Mouse (Mus musculus) hindbrain, embryonic 15.5 days (tissue): ENCODE results near the gene Adamts6. TPM values are rescaled to one million over a fixed set of nuclear protein-coding genes. Genes with fewer than 3 reads are reported as not detected.

Experiments
- ATAC-seq: fragments of 200-750 bp; cut with Nextera tagmentation; 2 replicates; pipeline ENCODE4 v1.8.0; 2017; ENCODE audit warnings: low read depth, moderate number of reproducible peaks, moderate TSS enrichment; ENCODE audit not compliant: low FRiP score
- H3K27ac ChIP-seq: fragments of 300-500 bp; sonication (generic); replicated peaks from 2 replicates; pipeline ENCODE4 v1.5.1; 2015; ENCODE audit warnings: mild to moderate bottlenecking, inconsistent platforms
- H3K27me3 ChIP-seq: fragments of 300-500 bp; sonication (generic); 2 replicates; pipeline ENCODE4 v1.6.1; 2015; ENCODE audit warnings: control low read depth, inconsistent platforms
- H3K36me3 ChIP-seq: fragments of 300-500 bp; sonication (generic); 2 replicates; pipeline ENCODE4 v1.6.1; 2015; ENCODE audit warnings: control low read depth, inconsistent platforms
- H3K4me1 ChIP-seq: fragments of 300-500 bp; sonication (generic); replicated peaks from 2 replicates; pipeline ENCODE4 v1.6.1; 2015; ENCODE audit warnings: control low read depth, inconsistent platforms
- H3K4me2 ChIP-seq: fragments of 300-500 bp; sonication (generic); 2 replicates; pipeline ENCODE4 v1.6.1; 2015; ENCODE audit warnings: moderate library complexity, mild to moderate bottlenecking, inconsistent platforms
- H3K4me3 ChIP-seq: fragments of 300-500 bp; sonication (generic); 2 replicates; pipeline ENCODE4 v1.5.1; 2015; ENCODE audit warnings: mild to moderate bottlenecking, inconsistent platforms
- H3K9ac ChIP-seq: fragments of 300-500 bp; sonication (generic); 2 replicates; pipeline ENCODE4 v1.6.1; 2015; ENCODE audit warnings: inconsistent platforms
- H3K9me3 ChIP-seq: fragments of 300-500 bp; sonication (generic); 2 replicates; pipeline ENCODE4 v1.6.1; 2016; ENCODE audit warnings: control low read depth, inconsistent platforms
- WGBS: fragments of 180-500 bp; shearing (Covaris S2); methylation state at CpG from one replicate; pipeline ENCODE4 v1.1.7; 2015; 5-methylcytosine and 5-hydroxymethylcytosine counted together
- polyA plus RNA-seq: library from polyadenylated mRNA; unstranded; fragments of >200 nt; fragmentation: Nextera tagmentation; extraction: Ambion mirVana; gene quantifications from 2 replicates; pipeline ENCODE4 v1.2.1, GENCODE M21; 2015

The Adamts6 gene
- polyA plus RNA-seq: 1.2 and 1.8 TPM in 2 replicates

DNA sequence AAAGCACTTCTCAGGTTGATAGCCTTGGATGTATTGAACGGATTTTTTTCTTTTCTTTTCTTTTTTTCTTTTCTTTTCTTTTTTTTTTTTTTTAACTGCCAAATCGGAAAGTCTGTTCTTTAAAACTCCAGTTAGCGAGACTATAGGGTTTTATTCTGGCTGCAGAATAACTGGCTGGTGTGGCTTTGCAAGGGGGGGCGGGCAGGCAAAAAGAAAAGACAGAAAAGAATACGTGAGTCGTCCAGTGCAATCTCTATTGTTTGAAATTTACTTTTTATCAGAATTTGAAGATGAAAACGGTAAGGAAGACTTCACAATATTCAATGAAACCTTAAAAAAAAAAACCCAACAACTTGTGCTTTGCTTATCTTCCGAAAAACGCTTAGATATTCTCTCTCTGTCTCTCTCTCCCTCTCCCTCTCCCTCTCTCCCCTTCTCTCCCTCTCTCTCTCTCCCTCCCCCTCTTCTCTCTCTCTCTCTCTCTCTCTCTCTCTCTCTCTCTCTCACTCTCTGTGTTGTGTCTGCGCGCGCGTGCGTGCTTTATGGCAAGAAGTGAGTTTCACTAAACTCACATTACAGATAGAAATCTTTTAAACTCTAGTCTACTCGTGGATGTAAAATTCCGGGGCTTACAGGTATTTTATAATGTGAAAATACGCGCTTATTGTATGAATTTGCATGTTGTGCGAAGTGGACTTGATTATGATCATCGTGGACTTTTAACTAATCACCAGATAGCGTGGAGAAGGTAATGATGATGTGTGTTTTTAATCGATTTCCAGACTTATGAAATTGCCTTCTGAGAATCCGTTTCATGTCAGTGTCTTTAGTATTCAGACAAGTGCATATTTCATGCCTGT is at the start of gene Adamts6:
Gene Adamts6 (plus strand): TSS at position 470 of the 860 bp plus-strand sequence.
- H3K36me3 ChIP-seq: no peaks in the 10 kb centered on the region
- WGBS: under 1% methylated on average over 23 of the region's 23 CpGs
- ATAC-seq: no peak

GRCm38 (mm10) chr13:104258997-104259396 is 28.6 kb upstream of the Adamts6 start:
- 94% methylated on average over 3 of the region's 3 CpGs for WGBS
- Histone ChIP-seq H3K9ac (no peak overlapping the region), H3K4me3 (no peak overlapping the region), H3K27me3 (no peaks in the 10 kb centered on the region), H3K9me3 (no peaks in the 10 kb centered on the region), H3K27ac (no peak overlapping the region), H3K4me2 (no peak overlapping the region), H3K36me3 (no peaks in the 10 kb centered on the region), H3K4me1 (no peaks in the 10 kb centered on the region)
- ATAC-seq: no peak

More for the DNA sequence above, at the start of gene Adamts6:
- Histone ChIP-seq H3K27ac (peak within 1 kb of the TSS; percentile 66), H3K9me3 (no peaks in the 10 kb centered on the region), H3K9ac (peak within 1 kb of the TSS; percentile 30; the same call in 1 of the 2 replicates), H3K27me3 (no peaks in the 10 kb centered on the region), H3K4me3 (peak within 1 kb of the TSS; percentile 41), H3K4me1 (peaks cover 23% of the 10 kb centered on the region), H3K4me2 (peak within 1 kb of the TSS; percentile 71)

DNA sequence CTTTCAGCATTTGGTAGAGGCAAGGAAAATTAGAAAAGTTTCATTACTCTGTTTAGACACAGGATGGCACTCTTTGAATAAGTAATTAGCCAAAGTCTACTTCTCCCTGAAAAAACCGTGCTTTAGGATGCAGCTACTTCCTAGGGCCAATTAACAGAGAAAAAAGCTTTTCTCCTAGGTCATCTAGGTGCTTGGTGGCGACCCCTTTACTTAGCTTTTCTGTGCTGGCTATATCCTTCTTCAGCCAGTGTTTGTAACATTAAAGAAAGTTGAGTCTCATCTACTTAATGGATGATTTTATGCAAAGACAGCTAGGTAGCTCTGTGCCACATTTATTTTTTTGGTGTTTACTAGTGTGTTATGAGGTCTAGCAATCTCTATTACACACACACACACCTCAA is 2.6 kb upstream of the Adamts6 start:
- Histone ChIP-seq H3K4me3 (no peak overlapping the region), H3K9me3 (no peaks in the 10 kb centered on the region), H3K9ac (no peak overlapping the region), H3K4me2 (peak overlapping the region; percentile 71), H3K36me3 (no peaks in the 10 kb centered on the region), H3K27me3 (no peaks in the 10 kb centered on the region), H3K4me1 (peaks cover 23% of the 10 kb centered on the region), H3K27ac (peak overlapping the region; percentile 66)
- 5% methylated on average over 2 of the region's 2 CpGs for WGBS
- peak; percentile 27; the same call in 1 of the 2 replicates for ATAC-seq

DNA sequence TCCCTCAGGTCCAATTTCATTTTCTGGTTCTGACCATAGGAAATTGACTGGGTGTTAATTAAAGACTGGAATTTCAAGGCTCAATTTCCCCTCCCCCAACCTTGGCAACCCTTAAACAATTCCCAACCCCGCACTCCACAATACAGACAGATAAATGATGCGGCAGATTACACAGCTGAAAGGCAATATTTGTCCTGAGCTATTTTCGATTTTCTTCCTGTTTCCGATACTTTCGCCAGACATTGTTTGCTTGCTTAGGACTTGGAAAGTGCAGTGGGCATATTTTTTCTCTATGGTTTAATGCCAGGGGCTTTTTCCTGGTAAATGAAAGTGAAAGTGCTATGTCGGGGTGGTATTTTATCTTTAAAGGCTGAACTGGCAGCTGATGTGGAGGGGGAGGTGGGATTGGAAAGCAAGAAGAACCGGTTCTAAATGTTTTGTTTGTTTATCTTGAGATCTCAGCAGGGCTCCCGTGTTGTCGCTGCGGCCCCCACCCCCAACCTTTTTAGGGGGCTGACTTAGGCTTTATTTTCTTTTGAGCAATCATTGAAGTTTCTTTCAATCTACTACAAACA is 1.8 kb upstream of the Adamts6 start:
- WGBS: under 1% methylated on average over 10 of the region's 10 CpGs
- H3K9me3 ChIP-seq: no peaks in the 10 kb centered on the region
- peak overlapping the region; percentile 66 for H3K27ac ChIP-seq
- H3K27me3 ChIP-seq: no peaks in the 10 kb centered on the region
- H3K4me1 ChIP-seq: peaks cover 23% of the 10 kb centered on the region
- peak overlapping the region; percentile 71 for H3K4me2 ChIP-seq
- no peak for ATAC-seq
- peak overlapping the region; percentile 41 for H3K4me3 ChIP-seq
- no peaks in the 10 kb centered on the region for H3K36me3 ChIP-seq
- H3K9ac ChIP-seq: peak overlapping the region; percentile 25

- Histone ChIP-seq H3K9ac (0 out of 2 replicates have a peak overlapping the region, but pooled peaks have one; percentile 29), H3K4me2 (peak overlapping the region; percentile 71), H3K9me3 (no peaks in the 10 kb centered on the region), H3K27ac (peak overlapping the region; percentile 66), H3K27me3 (no peaks in the 10 kb centered on the region), H3K4me1 (peaks cover 23% of the 10 kb centered on the region), H3K36me3 (no peaks in the 10 kb centered on the region), H3K4me3 (peak overlapping the region; percentile 41)
- 1% methylated on average over 4 of the region's 4 CpGs for WGBS
- ATAC-seq: no peak
These were observed 1.3 kb upstream of the Adamts6 start for GRCm38 (mm10) chr13:104286336-104286735.

DNA sequence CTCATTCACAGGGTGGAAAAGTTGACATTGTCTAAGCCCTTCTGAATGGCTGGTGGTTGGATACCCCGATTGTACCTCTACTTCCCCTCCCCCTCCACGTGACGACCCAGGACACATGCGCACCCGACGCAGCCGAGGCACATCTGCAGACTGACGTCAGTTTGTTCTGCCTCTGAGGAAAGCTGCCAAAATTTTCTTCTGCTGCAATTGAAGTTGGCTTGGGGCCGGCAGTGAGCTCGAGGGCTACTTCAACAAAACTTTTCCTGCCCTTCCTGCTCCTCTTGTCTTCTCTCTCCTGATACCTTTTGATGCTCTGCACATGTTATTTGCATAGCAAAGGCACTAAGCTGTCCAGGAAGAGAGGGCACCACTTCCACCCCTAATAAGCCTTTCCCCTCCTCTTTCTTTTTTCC is 732 bp upstream of the Adamts6 start:
- Histone ChIP-seq H3K27ac (peak overlapping the region; percentile 66), H3K4me2 (peak overlapping the region; percentile 71), H3K4me1 (peaks cover 23% of the 10 kb centered on the region), H3K4me3 (peak overlapping the region; percentile 41), H3K9me3 (no peaks in the 10 kb centered on the region), H3K27me3 (no peaks in the 10 kb centered on the region), H3K36me3 (no peaks in the 10 kb centered on the region), H3K9ac (0 out of 2 replicates have a peak overlapping the region, but pooled peaks have one; percentile 29)
- 1% methylated on average over 10 of the region's 10 CpGs for WGBS
- ATAC-seq: peak; percentile 96

DNA sequence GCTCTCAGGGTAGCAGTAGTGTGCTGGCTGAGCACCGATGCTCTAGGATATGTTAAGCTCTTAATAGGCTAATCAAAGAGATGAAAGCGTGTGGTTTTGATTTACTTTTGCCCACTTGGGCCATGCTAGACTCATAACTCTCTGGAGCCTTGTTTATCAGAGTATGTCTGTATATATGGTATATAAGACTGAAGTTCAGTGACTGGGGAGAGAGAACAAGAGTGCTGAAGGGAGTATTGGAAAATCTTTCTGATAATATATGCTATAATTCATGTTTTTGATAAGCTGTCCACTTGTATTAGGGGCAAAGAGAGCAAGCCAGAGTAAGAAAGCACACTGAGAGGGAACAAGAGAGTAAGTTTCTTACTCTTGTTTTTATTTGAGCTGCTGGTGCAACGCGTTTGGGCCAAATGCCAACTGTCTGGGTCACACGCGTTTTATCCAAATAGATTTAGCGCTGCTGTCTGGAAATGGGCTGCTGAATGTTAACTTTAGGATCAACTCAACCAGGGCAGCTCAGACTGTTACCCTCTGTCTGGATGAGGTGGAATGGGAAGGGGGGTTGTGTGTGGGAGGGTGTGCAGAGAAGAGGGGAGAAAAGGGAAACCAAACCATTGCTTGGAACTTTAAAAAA is 708 bp downstream of the Adamts6 start:
- no peaks in the 10 kb centered on the region for H3K27me3 ChIP-seq
- WGBS: under 1% methylated on average over 7 of the region's 7 CpGs
- peak overlapping the region; percentile 5; the same call in 1 of the 2 replicates for H3K9ac ChIP-seq
- no peaks in the 10 kb centered on the region for H3K9me3 ChIP-seq
- no peaks in the 10 kb centered on the region for H3K36me3 ChIP-seq
- peak overlapping the region; percentile 71 for H3K4me2 ChIP-seq
- H3K27ac ChIP-seq: peak overlapping the region; percentile 58
- ATAC-seq: peak; percentile 38; the same call in 1 of the 2 replicates
- H3K4me1 ChIP-seq: peaks cover 23% of the 10 kb centered on the region
- peak overlapping the region; percentile 41 for H3K4me3 ChIP-seq

DNA sequence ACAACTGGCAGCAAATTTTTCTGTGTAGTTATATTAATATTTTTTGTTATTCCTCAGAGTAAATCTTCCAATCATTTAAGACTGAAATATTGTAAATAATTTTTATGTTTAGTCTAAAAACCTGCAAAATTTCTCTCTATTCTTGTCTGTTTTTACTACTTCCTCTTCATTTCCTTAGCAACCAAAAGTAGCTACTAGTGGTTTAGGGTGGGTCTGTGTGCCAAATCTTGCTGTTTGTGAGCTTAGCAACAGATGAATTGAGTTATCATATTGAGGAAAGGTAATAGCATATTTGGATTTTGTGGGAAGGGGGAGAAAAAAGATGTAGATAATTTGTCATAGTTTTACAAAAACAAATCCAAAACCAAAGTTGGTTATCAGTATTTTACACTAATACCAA is 1.5 kb downstream of the Adamts6 start:
- Histone ChIP-seq H3K9ac (no peak overlapping the region), H3K4me1 (peaks cover 23% of the 10 kb centered on the region), H3K27me3 (no peaks in the 10 kb centered on the region), H3K4me3 (0 out of 2 replicates have a peak overlapping the region, but pooled peaks have one; percentile 41), H3K4me2 (peak overlapping the region; percentile 71; the same call in 1 of the 2 replicates), H3K27ac (no peak overlapping the region), H3K36me3 (no peaks in the 10 kb centered on the region), H3K9me3 (no peaks in the 10 kb centered on the region)
- no peak for ATAC-seq

DNA sequence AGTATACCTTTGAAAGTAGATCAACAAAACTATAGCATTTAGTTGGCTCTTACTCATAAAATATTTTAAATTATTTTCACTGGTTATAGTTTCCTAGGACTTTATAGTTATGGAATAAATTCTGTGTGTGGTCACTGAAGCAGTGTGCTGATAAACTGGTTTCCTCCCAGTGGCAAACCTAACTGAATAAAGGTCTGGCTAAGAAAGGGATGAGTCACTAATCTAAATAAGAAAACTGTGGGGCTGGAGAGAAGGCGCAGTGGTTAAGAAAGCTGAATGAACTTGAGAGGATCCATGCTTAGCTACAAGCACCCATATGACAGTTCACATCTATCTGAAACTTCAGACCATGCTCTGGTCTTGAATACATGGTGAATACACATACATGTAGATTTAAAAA is 7.8 kb downstream of the Adamts6 start:
- H3K9ac ChIP-seq: no peak overlapping the region
- no peak for ATAC-seq
- no peaks in the 10 kb centered on the region for H3K36me3 ChIP-seq
- no peak overlapping the region for H3K27ac ChIP-seq
- H3K4me3 ChIP-seq: no peak overlapping the region
- WGBS: 88% methylated on average over 1 of the region's 1 CpGs
- H3K9me3 ChIP-seq: no peaks in the 10 kb centered on the region
- no peaks in the 10 kb centered on the region for H3K4me1 ChIP-seq
- no peaks in the 10 kb centered on the region for H3K27me3 ChIP-seq
- H3K4me2 ChIP-seq: no peak overlapping the region

DNA sequence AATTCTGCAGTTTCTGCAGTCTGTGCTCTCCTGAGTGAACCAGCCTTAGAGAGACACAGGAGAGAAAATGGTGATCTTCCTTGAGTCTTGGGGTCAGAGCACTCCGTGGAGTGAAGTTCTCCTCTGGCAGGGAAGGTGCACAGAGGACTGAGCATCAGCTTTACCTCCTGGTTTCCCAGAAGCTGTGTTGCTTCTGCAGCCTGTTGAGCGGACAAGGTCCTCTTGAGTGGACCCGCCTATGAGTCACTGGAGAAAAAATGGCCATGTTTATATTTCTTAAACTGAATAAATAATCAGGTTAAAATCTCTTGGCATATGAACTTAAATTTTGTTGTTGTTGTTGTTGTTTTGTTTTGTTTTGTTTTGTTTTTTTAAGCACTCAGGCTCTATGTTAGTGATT is 41.7 kb downstream of the Adamts6 start:
- Histone ChIP-seq H3K27me3 (no peaks in the 10 kb centered on the region), H3K36me3 (no peaks in the 10 kb centered on the region), H3K4me3 (no peak overlapping the region), H3K4me2 (no peak overlapping the region), H3K9ac (no peak overlapping the region), H3K9me3 (no peaks in the 10 kb centered on the region), H3K4me1 (no peaks in the 10 kb centered on the region), H3K27ac (no peak overlapping the region)
- 89% methylated on average over 3 of the region's 3 CpGs for WGBS
- no peak for ATAC-seq

GRCm38 (mm10) chr13:104329742-104330141 is 42.1 kb downstream of the Adamts6 start:
- Histone ChIP-seq H3K4me3 (no peak overlapping the region), H3K9me3 (no peaks in the 10 kb centered on the region), H3K4me1 (no peaks in the 10 kb centered on the region), H3K4me2 (no peak overlapping the region), H3K9ac (no peak overlapping the region), H3K27ac (no peak overlapping the region), H3K36me3 (no peaks in the 10 kb centered on the region), H3K27me3 (no peaks in the 10 kb centered on the region)
- ATAC-seq: 0 out of 2 replicates have a peak, but pooled peaks have one; percentile 34
- WGBS: 55% methylated on average over 2 of the region's 2 CpGs

- H3K4me1 ChIP-seq: no peaks in the 10 kb centered on the region
- no peaks in the 10 kb centered on the region for H3K36me3 ChIP-seq
- H3K4me2 ChIP-seq: no peak overlapping the region
- no peak overlapping the region for H3K9ac ChIP-seq
- H3K9me3 ChIP-seq: no peaks in the 10 kb centered on the region
- WGBS: 53% methylated on average over 5 of the region's 5 CpGs
- no peak overlapping the region for H3K27ac ChIP-seq
- H3K4me3 ChIP-seq: no peak overlapping the region
- ATAC-seq: no peak
- no peaks in the 10 kb centered on the region for H3K27me3 ChIP-seq
These were observed 65.0 kb downstream of the Adamts6 start for GRCm38 (mm10) chr13:104352590-104352989.
